Mouse (Mus musculus): Measurements from ENCODE around the gene Gtf2f2.
"Not testable (repeated sequence)": the region's sequence is repeated elsewhere in the genome, so short reads cannot be mapped to it uniquely, and the experiment has no call there.

The Gtf2f2 gene

GRCm38 (mm10) chr14:75998082-75998481, 12.6 kb downstream of the Gtf2f2 start:
- no peak for DNase-seq (ENCODE audit: low read depth, low spot score)

- DNase-seq (ENCODE audit: low read depth, low spot score): no peak
Observed at GRCm38 (mm10) chr14:75992371-75992770, 18.3 kb downstream of the Gtf2f2 start.

- no peak for DNase-seq (ENCODE audit: low read depth, low spot score)
Observed at GRCm38 (mm10) chr14:75990936-75991335, 19.7 kb downstream of the Gtf2f2 start.

GRCm38 (mm10) chr14:75989168-75989567, 21.5 kb downstream of the Gtf2f2 start:
- no peak for DNase-seq (ENCODE audit: low read depth, low spot score)

GRCm38 (mm10) chr14:75986878-75987483, 23.7 kb downstream of the Gtf2f2 start:
- no peak for DNase-seq (ENCODE audit: low read depth, low spot score)

GRCm38 (mm10) chr14:75985112-75985511, 25.6 kb downstream of the Gtf2f2 start:
- DNase-seq (ENCODE audit: low read depth, low spot score): no peak

- no peak for DNase-seq (ENCODE audit: low read depth, low spot score)
Observed at GRCm38 (mm10) chr14:75983891-75984290, 26.8 kb downstream of the Gtf2f2 start.

GRCm38 (mm10) chr14:75981231-75981630, 29.4 kb downstream of the Gtf2f2 start:
- no peak for DNase-seq (ENCODE audit: low read depth, low spot score)

- no peak for DNase-seq (ENCODE audit: low read depth, low spot score)
Observed at GRCm38 (mm10) chr14:75976107-75976506, 34.6 kb downstream of the Gtf2f2 start.

- no peak for DNase-seq (ENCODE audit: low read depth, low spot score)
Observed at GRCm38 (mm10) chr14:75967291-75967690, 43.4 kb downstream of the Gtf2f2 start.

- no peak for DNase-seq (ENCODE audit: low read depth, low spot score)
Observed at GRCm38 (mm10) chr14:75964433-75964832, 46.2 kb downstream of the Gtf2f2 start.

GRCm38 (mm10) chr14:75964000-75964399, 46.7 kb downstream of the Gtf2f2 start:
- no peak for DNase-seq (ENCODE audit: low read depth, low spot score)

- no peak for DNase-seq (ENCODE audit: low read depth, low spot score)
Observed at GRCm38 (mm10) chr14:75963215-75963614, 47.5 kb downstream of the Gtf2f2 start.

- DNase-seq (ENCODE audit: low read depth, low spot score): no peak
Observed at GRCm38 (mm10) chr14:75962250-75962649, 48.4 kb downstream of the Gtf2f2 start.

GRCm38 (mm10) chr14:75954766-75955165, 55.9 kb downstream of the Gtf2f2 start, which contains the start of gene Kctd4:
TSS of gene Kctd4 (plus strand) at chr14:75955009.
- peak; percentile 56 for DNase-seq (ENCODE audit: low read depth, low spot score)

- DNase-seq (ENCODE audit: low read depth, low spot score): no peak
Observed at GRCm38 (mm10) chr14:75953011-75953410, 57.7 kb downstream of the Gtf2f2 start.

- no peak for DNase-seq (ENCODE audit: low read depth, low spot score)
Observed at GRCm38 (mm10) chr14:75947674-75948073, 63.0 kb downstream of the Gtf2f2 start.

- DNase-seq (ENCODE audit: low read depth, low spot score): no peak
Observed at GRCm38 (mm10) chr14:75942365-75942764, 68.3 kb downstream of the Gtf2f2 start.

GRCm38 (mm10) chr14:75941500-75941899, 69.2 kb downstream of the Gtf2f2 start:
- no peak for DNase-seq (ENCODE audit: low read depth, low spot score)

- DNase-seq (ENCODE audit: low read depth, low spot score): no peak
Observed at GRCm38 (mm10) chr14:75937714-75938113, 73.0 kb downstream of the Gtf2f2 start.

GRCm38 (mm10) chr14:75934359-75934758, 76.3 kb downstream of the Gtf2f2 start:
- peak; percentile 44 for DNase-seq (ENCODE audit: low read depth, low spot score)

GRCm38 (mm10) chr14:75931266-75931665, 79.4 kb downstream of the Gtf2f2 start:
- DNase-seq (ENCODE audit: low read depth, low spot score): no peak

GRCm38 (mm10) chr14:75929713-75930112, 81.0 kb downstream of the Gtf2f2 start:
- DNase-seq (ENCODE audit: low read depth, low spot score): not testable (repeated sequence)

Measured in ZHBTc4 (cell line).